Mouse (Mus musculus): ENCODE data around the gene Nme4. TPM values are rescaled to one million over a fixed set of nuclear protein-coding genes. Genes with fewer than 3 reads are reported as not detected.

The Nme4 gene
- 28.5 and 60.6 TPM in 2 replicates for total RNA-seq (2014; rRNA removed; ENCODE audit: low replicate concordance)
- polyA plus RNA-seq (2015; fragmentation: Nextera tagmentation; extraction: Ambion mirVana): 26.5 and 27.5 TPM in 2 replicates

DNA sequence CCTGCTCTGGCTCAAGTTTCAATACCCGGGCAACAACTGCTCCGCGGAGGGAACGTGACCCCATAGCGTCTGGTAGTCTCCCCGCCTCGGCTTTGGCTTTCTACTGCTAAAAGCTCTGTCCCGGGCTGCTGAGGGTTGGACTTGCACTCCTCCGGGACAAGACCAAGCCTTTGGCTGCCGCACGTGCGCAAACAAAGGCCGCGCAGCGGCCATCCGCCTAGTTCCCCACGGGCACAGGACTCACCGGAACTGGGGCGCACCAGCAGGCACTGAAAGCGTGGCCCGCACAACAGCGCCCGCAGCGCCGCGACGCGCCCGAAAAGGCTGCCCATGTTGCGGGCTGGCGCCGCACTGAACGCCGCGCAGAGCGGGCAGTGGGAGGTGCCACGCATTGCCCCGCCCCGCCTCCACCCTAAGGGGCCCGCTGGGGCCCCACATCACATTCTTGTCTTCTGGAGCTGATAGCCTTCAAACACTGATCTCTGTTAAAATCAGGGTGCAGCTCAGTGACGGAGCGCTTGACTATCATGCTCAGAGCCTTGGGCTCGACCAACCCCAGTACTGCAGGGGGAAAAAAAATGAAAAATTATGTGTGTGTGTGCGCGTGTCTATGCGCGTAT, at the start of gene Nme4:
TSS of gene Nme4 (minus strand) at position 482 of the 620 bp plus-strand sequence.
- Histone ChIP-seq H3K9ac (replicated peaks; ENCODE audit: low read depth, low read length) (peak within 1 kb of the TSS; percentile 62), H3K9me3 (replicated peaks; ENCODE audit: control insufficient read depth, low read length) (no peaks in the 10 kb centered on the region), H3K4me2 (ENCODE audit: low read depth, low read length) (peak within 1 kb of the TSS; percentile 88), H3K36me3 (replicated peaks; ENCODE audit: control insufficient read depth, insufficient read depth, low read length) (no peaks in the 10 kb centered on the region), H3K4me3 (ENCODE audit: low read depth, low read length) (peak within 1 kb of the TSS; percentile 58), H3K4me1 (ENCODE audit: control insufficient read depth, insufficient read depth) (no peaks in the 10 kb centered on the region), H3K27ac (ENCODE audit: low read depth) (0 out of 2 replicates have a peak within 1 kb of the TSS, but pooled peaks have one; percentile 31), H3K27me3 (ENCODE audit: control insufficient read depth, insufficient read depth, low read length) (no peaks in the 10 kb centered on the region)
- DNase-seq (ENCODE audit: low spot score) (peak; percentile 9), ATAC-seq (ENCODE audit: insufficient read depth, low read depth) (peak; percentile 60)
- WGBS: 2% methylated on average over 47 of the region's 47 CpGs
- TF ChIP-seq EP300 (IDR thresholded peaks at IDR 0.05; ENCODE audit: low read depth): no peak
- TF ChIP-seq CTCF (IDR thresholded peaks at IDR 0.05; ENCODE audit: low read depth): no peak

GRCm38 (mm10) chr17:26143386-26143785, 48.0 kb upstream of the Nme4 start:
- TF ChIP-seq EP300 (IDR thresholded peaks at IDR 0.05; ENCODE audit: low read depth): no peak
- no peak for TF ChIP-seq CTCF (IDR thresholded peaks at IDR 0.05; ENCODE audit: low read depth)
- Histone ChIP-seq H3K9ac (replicated peaks; ENCODE audit: low read depth, low read length) (no peak overlapping the region), H3K4me1 (ENCODE audit: control insufficient read depth, insufficient read depth) (peaks cover 16% of the 10 kb centered on the region), H3K9me3 (replicated peaks; ENCODE audit: control insufficient read depth, low read length) (no peaks in the 10 kb centered on the region), H3K27ac (ENCODE audit: low read depth) (no peak overlapping the region), H3K4me2 (ENCODE audit: low read depth, low read length) (no peak overlapping the region), H3K27me3 (ENCODE audit: control insufficient read depth, insufficient read depth, low read length) (no peaks in the 10 kb centered on the region), H3K36me3 (replicated peaks; ENCODE audit: control insufficient read depth, insufficient read depth, low read length) (peaks cover 21% of the 10 kb centered on the region), H3K4me3 (ENCODE audit: low read depth, low read length) (no peak overlapping the region)
- WGBS: 91% methylated on average over 5 of the region's 5 CpGs
- ATAC-seq (ENCODE audit: insufficient read depth, low read depth) (no peak), DNase-seq (ENCODE audit: low spot score) (no peak)

DNA sequence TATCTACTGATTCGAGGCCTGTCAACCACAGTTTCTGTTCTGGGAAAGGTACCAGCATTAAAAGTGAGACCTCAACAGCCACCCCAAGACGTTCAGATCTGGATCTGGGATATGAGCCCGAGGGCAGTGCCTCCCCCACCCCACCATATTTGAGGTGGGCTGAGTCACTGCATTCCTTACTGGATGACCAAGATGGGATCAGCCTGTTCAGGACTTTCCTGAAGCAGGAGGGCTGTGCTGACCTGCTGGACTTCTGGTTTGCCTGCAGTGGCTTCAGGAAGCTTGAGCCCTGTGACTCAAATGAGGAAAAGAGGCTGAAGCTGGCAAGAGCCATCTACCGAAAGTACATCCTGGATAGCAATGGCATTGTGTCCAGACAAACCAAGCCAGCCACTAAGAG, 47.4 kb upstream of the Nme4 start:
- no peak for TF ChIP-seq EP300 (IDR thresholded peaks at IDR 0.05; ENCODE audit: low read depth)
- TF ChIP-seq CTCF (IDR thresholded peaks at IDR 0.05; ENCODE audit: low read depth): no peak
- Histone ChIP-seq H3K27me3 (ENCODE audit: control insufficient read depth, insufficient read depth, low read length) (no peaks in the 10 kb centered on the region), H3K27ac (ENCODE audit: low read depth) (no peak overlapping the region), H3K9me3 (replicated peaks; ENCODE audit: control insufficient read depth, low read length) (no peaks in the 10 kb centered on the region), H3K36me3 (replicated peaks; ENCODE audit: control insufficient read depth, insufficient read depth, low read length) (peaks cover 21% of the 10 kb centered on the region), H3K4me3 (ENCODE audit: low read depth, low read length) (no peak overlapping the region), H3K9ac (replicated peaks; ENCODE audit: low read depth, low read length) (no peak overlapping the region), H3K4me1 (ENCODE audit: control insufficient read depth, insufficient read depth) (peaks cover 19% of the 10 kb centered on the region), H3K4me2 (ENCODE audit: low read depth, low read length) (no peak overlapping the region)
- 72% methylated on average over 4 of the region's 4 CpGs for WGBS
- DNase-seq (ENCODE audit: low spot score) (no peak), ATAC-seq (ENCODE audit: insufficient read depth, low read depth) (no peak)

- H3K4me1 ChIP-seq (ENCODE audit: control insufficient read depth, insufficient read depth): peaks cover 19% of the 10 kb centered on the region
Measured at GRCm38 (mm10) chr17:26138901-26139381, 43.5 kb upstream of the Nme4 start.

GRCm38 (mm10) chr17:26138239-26138836, 42.9 kb upstream of the Nme4 start, which contains the start of gene Axin1:
TSS of gene Axin1 (plus strand) at chr17:26138688.
- peak within 1 kb of the TSS; percentile 95 for H3K27ac ChIP-seq (ENCODE audit: low read depth)
- no peaks in the 10 kb centered on the region for H3K9me3 ChIP-seq (replicated peaks; ENCODE audit: control insufficient read depth, low read length)
- H3K27me3 ChIP-seq (ENCODE audit: control insufficient read depth, insufficient read depth, low read length): no peaks in the 10 kb centered on the region
- H3K4me3 ChIP-seq (ENCODE audit: low read depth, low read length): peak within 1 kb of the TSS; percentile 63
- TF ChIP-seq CTCF (IDR thresholded peaks at IDR 0.05; ENCODE audit: low read depth): peak; percentile 52
- TF ChIP-seq EP300 (IDR thresholded peaks at IDR 0.05; ENCODE audit: low read depth): no peak
- peak; percentile 97 for ATAC-seq (ENCODE audit: insufficient read depth, low read depth)
- peak; percentile 95 for DNase-seq (ENCODE audit: low spot score)
- H3K4me2 ChIP-seq (ENCODE audit: low read depth, low read length): peak within 1 kb of the TSS; percentile 78
- H3K9ac ChIP-seq (replicated peaks; ENCODE audit: low read depth, low read length): peak within 1 kb of the TSS; percentile 98
- under 1% methylated on average over 41 of the region's 42 CpGs for WGBS
- peaks cover 8% of the 10 kb centered on the region for H3K36me3 ChIP-seq (replicated peaks; ENCODE audit: control insufficient read depth, insufficient read depth, low read length)
- peaks cover 19% of the 10 kb centered on the region for H3K4me1 ChIP-seq (ENCODE audit: control insufficient read depth, insufficient read depth)

More at GRCm38 (mm10) chr17:26138901-26139381, 43.5 kb upstream of the Nme4 start:
- Histone ChIP-seq H3K9me3 (replicated peaks; ENCODE audit: control insufficient read depth, low read length) (no peaks in the 10 kb centered on the region), H3K4me2 (ENCODE audit: low read depth, low read length) (peak overlapping the region; percentile 78), H3K27me3 (ENCODE audit: control insufficient read depth, insufficient read depth, low read length) (no peaks in the 10 kb centered on the region), H3K36me3 (replicated peaks; ENCODE audit: control insufficient read depth, insufficient read depth, low read length) (peaks cover 13% of the 10 kb centered on the region), H3K4me3 (ENCODE audit: low read depth, low read length) (peak overlapping the region; percentile 63), H3K27ac (ENCODE audit: low read depth) (peak overlapping the region; percentile 95), H3K9ac (replicated peaks; ENCODE audit: low read depth, low read length) (peak overlapping the region; percentile 98)
- peak; percentile 76 for ATAC-seq (ENCODE audit: insufficient read depth, low read depth)
- peak; percentile 43 for DNase-seq (ENCODE audit: low spot score)
- under 1% methylated on average over 48 of the region's 58 CpGs for WGBS
- TF ChIP-seq EP300 (IDR thresholded peaks at IDR 0.05; ENCODE audit: low read depth) (no peak), CTCF (IDR thresholded peaks at IDR 0.05; ENCODE audit: low read depth) (no peak)
